Mouse (Mus musculus) stomach, postnatal 0 days (tissue): ENCODE measurements around the gene Golph3.

Source experiments
- CTCF ChIP-seq: IDR thresholded peaks from 2 replicates; pipeline ENCODE4 v1.5.1; 2016; ENCODE audit warnings: antibody characterized with exemption, low read depth, mild to moderate bottlenecking, moderate library complexity
- EP300 ChIP-seq: optimal IDR thresholded peaks from 2 replicates; pipeline ENCODE3; 2016; ENCODE audit warnings: antibody characterized with exemption

DNA sequence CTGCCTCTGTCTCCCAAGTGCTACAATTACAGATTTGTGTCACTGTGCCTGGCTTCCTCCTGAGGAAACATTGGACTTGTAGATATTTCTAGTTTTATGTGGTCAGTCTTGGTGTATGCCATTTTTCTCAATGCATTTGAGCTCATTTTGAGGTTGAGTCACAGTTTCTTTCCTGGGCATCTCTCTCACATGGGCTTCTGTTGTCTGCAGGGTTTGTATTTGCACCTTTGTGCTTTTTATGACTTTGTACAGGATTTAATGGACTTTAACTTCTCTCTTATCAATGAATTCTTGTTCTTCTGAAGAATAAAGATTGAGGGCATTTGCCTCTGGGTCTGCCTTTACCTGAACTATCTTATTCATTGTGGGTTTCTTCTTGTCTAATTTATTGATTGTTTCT is 36.2 kb downstream of the Golph3 start:
- TF ChIP-seq CTCF (no peak), EP300 (no peak)
